Mouse (Mus musculus): ENCODE data around the gene Dusp8.
A peak's percentile ranks its signal among the peaks of the same experiment; 100 is the strongest.

The Dusp8 gene

DNA sequence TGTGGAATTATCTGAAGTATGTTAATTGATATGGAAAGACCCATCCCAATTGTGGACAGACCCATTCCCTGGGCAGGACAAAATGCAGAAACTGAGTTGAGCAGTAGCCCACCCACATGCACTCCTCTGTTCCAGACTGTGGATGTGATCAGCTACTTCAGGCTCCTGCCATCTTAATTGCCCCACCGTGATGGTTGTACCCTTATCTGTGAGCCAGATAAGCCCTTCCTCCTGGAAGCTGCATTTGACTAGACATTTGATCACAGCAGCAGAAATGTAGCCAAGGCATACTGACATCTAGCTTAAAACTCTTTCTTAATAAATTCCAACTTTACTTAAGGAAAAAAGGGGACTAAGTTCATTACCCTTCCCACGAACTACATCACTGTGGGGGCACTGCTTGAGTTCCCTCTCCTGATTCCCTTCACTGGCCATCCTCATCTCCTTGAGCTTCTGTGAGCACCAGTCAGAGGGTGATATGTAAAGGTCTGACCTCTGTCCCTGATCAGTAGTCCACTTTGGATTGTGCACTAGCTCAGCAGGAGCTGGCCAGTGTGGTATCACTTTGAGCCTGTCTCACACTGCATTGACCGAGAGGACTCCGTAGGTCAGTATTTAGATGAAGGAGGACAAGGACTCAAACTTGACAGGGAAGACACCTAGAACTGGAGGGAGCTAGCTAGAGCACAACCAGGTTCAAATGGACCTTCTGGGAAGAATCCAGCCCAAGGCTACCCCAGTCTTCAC lies 9.3 kb downstream of the Dusp8 start:
- no peak for ATAC-seq (ENCODE audit: low TSS enrichment)

DNA sequence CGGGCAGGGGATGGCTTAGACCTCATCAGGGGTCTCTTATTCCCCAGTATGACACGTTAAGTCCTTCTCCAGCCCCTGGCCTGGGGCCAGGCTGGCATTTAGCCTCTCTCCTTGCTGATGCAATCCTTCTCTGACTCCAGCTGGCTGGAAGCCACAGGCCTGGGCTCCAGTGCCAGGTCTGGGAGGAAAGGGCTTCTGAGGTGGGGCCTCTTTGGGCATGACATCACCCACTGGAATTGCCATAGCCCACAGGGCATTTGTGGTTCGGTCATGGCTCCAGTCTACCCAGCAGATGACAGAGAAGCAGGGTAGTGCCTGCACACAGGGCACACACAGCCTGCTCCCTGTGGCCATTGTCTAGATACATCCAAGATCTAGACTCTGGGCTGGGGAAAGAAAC lies 10.8 kb downstream of the Dusp8 start:
- no peak for ATAC-seq (ENCODE audit: low TSS enrichment)

DNA sequence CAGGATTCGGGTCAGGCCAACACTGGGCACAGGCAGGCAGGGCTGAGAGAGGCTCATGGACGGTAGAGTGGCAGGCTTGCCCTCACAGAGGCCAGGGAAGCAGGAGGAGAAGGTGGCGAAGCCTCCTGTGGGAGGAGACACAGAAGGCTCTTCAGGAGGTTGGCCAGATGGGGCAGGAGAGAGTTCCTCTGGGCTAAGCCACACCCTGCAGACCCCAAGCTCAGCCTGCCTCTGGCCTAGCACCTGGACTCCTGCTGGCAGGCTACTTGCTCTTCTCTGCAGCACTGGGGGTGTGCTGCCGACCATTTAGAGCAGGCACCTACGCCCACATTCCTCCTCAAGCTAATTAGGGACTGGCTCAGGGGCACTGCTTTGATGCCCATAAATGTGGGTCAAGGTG lies 11.2 kb downstream of the Dusp8 start:
- ATAC-seq (ENCODE audit: low TSS enrichment): peak; percentile 19; the same call in 1 of the 2 replicates

DNA sequence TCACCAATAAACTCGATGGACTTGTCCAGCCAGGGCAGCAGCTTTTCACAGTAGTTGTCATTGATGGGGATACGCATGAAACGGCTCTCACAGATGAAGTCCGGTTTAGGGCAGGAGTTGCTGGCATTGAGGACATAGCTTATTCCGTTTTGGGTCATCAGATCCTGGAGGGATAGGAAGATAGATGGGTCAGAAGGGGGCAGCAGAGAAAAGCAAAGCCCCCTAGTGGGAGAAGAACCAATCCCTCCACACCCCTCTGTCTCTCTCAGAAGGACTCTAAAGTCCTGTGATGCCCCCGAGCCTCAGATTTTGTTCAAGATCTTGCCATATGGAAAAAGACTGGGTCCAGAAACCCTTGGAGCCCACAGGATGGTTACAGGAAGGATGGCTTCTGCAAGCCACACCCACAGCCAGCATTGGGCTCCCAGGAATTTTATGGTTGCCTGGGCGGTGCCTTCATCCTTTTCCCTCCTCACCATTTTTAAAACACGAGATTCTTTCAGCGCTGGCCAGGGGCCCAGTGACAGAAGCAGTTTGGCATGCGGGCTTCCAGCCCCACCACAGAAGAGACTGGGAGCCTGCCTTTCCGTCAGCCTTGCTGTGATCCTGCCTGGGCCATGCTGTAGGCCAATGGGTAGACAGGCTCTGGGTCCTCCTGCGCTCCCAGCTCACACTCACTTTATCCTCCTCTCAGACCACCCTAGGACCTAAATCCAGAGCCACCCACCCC lies 11.9 kb downstream of the Dusp8 start:
- ATAC-seq (ENCODE audit: low TSS enrichment): peak; percentile 54; the same call in 1 of the 2 replicates

DNA sequence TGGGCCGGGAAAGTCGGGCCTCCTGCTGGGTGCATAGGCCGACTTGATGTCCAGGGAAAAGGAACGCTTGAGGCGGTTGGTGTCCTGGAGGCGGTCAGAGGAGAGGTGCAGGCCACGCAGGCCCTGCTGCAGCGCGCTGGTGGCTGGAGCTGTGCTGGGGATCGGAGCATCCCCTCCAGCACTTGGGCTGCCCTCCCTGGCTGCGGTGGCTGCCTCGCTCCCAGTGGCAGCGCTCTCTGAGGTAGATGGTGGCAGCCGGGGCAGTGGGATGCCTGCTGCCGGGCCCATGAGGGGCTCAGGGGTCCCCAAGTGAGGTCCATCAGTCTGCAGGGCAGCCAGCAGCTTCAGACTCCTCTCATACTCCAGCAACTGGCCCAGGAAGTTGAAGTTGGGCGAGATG lies 13.0 kb downstream of the Dusp8 start:
- no peak for ATAC-seq (ENCODE audit: low TSS enrichment)

DNA sequence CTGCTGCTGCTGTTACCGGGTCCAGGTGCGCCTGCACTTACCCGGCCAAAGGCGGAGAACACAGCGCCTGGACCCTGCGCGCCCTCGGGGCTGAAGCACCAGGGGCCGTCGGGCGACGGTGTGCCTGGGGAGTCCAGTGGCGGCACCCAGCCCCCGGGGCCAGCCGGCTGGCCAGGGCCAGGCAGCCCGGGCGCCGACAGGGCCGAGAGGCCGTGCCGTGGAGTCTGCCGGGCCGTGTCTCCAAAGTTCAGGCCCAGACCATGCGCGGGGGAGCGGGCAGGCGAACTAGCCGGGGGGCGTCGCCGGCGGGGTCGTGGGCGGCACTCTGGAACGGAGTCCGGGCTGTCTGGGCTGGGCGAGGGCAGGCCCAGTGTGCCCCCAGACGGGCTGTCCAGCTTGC lies 13.5 kb downstream of the Dusp8 start:
- ATAC-seq (ENCODE audit: low TSS enrichment): no peak

DNA sequence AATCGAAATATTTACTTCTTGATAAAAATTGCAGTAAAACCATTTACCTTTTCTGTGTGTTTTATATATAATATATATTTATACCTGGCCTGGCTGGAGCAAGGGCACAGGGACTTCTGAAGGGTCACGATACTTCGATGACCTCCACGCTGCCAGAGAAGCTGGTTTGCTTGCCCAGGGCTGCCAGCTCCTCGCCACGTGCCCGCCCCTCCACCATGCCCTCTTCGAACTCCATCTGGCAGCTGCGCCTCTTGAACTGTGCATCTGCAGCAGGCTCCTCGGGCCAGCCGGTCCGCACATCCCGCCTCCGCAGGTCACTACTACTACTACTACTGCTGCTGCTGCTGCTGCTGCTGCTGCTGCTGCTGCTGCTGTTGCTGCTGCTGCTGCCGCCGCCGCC lies 13.9 kb downstream of the Dusp8 start:
- ATAC-seq (ENCODE audit: low TSS enrichment): no peak

DNA sequence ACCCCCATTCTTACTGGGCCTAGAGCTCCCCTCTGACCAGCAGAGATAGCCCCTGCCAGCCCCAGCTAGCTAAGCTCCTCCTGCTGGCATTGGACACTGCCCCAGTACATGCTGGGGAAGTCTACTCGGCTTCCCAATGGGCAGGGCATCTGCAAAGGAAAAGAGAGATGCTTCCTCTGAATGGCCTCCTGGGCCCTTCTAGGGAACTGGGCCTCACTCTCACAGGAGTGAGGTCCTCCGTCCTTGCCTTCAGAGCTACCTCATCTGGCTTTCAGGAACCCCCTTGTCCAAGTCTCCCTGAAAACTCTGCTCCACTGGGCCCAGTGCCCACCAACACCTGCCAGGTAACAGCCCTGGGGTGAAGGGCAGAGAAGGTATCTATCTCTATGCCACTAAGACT lies 14.8 kb downstream of the Dusp8 start:
- ATAC-seq (ENCODE audit: low TSS enrichment): no peak

DNA sequence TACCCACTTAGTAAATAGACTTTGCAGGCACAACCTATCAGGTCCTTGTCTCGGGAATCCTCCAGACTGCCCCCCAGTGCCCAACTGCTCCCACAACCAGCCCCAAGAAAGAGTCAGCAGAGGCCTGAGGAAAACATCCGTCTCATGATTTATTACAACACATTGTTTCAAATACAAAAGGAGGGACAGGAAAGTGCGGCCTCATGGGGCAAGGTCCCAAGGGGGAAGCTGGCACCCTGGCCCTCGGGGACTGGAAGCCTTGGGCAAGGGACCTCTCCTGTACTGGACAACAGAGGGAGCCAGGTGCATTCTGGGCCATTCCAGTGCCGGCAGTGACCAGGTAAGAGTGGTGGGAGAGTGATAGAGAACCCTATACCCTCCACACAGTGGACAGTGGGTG lies 16.3 kb downstream of the Dusp8 start:
- ATAC-seq (ENCODE audit: low TSS enrichment): no peak

DNA sequence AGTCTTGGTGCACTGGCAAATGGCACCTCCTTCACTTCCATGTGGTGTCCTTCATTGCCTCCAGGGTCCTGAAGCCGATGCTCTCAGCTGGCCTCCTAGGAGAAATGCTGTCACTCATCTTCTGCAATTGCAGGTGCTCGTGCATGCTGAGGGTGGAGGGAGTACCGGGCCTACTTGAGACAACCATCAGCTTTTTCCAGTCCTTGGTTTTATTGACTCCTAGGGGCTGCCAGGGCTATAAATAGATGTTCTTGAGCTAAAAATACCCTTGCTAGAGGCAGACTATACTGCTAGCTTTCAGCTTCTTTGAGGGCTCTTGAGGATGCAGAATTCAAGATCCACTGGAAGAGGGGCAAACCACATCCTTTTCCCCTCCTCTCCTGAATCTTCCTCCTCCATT lies 18.5 kb downstream of the Dusp8 start:
- ATAC-seq (ENCODE audit: low TSS enrichment): peak; percentile 57

DNA sequence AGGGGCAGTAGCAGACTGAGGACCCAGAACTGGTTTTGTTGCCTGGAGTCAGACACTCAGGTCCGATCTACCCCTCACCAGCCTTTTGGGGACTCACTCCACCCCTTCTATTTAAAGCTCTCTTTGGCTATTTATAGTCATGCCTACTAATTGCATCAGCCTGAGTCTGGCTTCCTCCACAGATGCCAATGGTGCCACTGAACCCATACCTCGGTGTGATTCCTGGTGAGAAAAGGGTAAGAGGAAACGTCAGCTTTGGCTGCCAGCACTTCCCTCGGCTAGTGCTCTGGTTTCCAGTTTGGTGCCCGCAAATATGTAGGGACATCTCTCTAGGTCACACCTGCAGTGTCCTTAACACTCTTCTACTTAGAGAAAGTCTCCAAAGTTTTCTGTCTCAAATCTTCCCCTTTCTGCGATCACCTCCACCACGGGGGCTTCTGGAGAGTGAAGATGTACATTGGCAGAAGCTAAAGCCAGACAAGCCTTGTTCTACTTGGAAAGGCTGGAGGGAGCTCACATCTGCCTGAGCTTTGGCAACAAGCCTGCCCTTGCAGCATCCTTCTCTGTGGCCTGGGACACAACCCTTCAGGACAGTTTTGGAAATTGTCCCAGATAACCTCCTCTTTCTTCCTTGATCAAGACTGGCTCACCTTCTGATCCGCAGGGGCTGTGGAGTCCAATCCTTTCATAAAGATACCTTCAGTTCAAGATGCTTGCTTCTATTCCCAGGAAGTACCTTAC lies 21.3 kb downstream of the Dusp8 start:
- ATAC-seq (ENCODE audit: low TSS enrichment): no peak

DNA sequence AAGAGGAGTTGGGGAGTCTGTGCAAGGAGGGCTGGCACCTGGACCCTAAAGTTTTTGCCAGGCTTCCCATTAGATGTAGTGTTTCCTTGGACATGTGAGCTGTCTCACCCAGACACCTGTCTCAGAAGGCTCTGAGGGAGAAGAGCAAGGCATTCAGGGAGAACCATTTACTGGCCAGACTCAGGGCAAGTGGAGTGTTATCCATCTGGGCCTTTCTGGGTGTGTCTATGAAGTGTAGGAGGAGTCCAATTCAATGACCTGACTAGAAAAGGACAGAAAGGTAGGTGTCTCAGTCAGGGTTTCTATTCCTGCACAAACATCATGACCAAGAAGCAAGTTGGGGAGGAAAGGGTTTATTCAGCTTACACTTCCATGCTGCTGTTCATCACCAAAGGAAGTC lies 23.9 kb downstream of the Dusp8 start:
- no peak for ATAC-seq (ENCODE audit: low TSS enrichment)

DNA sequence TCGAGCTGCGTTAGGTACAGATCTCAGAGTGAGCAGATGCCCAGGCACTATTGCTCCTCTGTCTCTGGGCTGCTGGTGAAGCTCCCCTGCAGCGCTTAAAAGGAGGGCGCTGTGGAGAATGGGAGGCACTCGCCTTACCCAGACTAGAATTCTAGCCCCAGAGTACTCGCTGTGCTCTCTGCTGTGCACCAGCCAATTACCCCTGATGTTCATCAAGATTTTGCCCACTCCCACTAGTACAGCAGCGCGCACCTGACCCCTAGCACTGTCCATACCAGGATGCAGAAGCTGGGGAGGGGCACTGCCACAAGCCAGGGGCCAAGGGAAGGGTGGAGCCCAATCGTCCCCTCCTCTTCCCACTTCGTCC lies 24.4 kb downstream of the Dusp8 start:
- peak; percentile 93 for ATAC-seq (ENCODE audit: low TSS enrichment)

DNA sequence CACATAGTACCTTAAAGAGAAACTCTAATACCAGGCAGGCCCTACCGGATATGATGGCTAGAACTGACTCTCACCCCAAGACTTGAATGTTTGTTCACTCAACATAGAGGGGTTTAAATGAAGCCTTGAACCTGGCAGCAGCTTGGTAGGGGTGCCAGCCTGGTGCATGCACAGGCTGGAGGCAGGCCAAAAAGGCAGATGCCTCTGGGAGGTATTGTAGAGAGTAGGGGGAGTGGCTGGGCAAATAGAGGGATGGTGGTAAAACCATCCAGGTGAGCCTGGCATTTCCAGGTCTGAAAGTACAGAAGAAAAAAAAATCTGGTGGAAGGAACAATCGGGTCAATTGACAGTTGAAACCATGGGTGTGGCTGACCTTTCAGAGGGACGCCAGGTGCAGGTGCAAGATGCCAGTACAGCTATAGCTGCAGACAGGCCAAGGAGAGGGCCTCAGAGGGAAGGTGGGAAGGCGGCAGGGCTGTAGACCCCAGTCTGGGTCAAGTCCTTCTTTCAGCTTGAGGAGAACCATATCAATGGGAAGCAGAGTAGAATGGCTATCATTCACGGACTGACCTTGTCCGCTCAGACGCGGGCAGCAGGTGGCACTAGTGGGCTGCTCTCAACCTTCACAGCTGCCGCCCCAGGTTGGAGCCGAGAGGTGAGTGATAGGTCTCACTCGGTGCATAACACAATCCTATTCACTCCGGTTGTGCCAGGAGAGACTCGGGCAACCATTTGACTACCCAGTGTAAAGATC lies 25.0 kb downstream of the Dusp8 start:
- peak; percentile 89 for ATAC-seq (ENCODE audit: low TSS enrichment)

DNA sequence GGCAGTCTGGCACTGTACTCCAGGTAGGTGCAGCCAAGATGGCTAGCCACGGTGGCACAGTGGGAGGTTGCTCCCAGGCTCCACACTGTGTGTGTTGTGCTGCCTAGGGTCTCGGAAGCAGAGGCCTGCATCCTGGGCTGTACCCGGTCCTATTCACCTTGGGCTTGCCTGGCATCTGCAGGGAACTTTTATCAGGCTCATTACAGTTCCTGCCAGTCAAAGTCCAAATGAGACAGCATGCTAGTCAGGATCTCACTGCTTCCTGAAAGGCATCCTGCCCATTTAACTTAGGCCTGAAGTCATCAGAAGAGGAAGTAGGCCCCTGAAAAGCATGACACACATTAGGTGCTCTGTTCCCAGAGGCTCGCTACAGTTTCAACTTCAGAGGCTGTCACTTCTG lies 27.2 kb downstream of the Dusp8 start:
- no peak for ATAC-seq (ENCODE audit: low TSS enrichment)

DNA sequence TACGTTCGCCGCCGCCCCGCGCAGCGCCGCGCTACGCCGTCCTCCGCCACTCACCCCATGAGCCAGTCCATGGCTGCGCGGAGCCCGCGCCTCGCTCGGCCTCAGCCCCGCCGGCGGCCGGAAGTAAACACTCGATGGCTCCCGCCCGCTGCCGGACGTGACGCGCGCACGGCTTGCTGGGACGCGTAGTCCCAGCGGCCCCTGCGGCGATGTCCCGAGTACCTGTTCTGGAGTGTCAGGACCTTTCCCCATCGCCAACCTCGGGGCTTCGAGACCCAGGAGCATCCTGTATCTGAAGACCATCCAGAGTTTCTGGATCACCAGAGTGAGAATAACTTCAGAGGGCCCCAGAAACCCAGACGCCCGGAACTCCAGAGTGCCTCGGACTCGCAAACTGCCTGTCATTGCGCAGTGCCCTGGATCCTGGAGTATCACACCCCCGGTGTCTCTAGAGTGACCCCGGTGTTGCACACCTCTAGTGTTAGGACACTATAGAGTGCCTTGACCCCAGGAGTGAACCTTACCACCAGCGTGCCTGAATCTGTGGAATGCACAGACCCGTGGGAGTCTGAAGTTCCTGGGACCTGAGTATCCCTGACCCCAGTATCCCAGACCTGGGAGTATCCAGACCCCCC lies 34.6 kb downstream of the Dusp8 start, which contains the start of gene Mob2:
Mob2 (minus strand) TSS at position 135 of the 635 bp plus-strand sequence.
- peak; percentile 98 for ATAC-seq (ENCODE audit: low TSS enrichment)

DNA sequence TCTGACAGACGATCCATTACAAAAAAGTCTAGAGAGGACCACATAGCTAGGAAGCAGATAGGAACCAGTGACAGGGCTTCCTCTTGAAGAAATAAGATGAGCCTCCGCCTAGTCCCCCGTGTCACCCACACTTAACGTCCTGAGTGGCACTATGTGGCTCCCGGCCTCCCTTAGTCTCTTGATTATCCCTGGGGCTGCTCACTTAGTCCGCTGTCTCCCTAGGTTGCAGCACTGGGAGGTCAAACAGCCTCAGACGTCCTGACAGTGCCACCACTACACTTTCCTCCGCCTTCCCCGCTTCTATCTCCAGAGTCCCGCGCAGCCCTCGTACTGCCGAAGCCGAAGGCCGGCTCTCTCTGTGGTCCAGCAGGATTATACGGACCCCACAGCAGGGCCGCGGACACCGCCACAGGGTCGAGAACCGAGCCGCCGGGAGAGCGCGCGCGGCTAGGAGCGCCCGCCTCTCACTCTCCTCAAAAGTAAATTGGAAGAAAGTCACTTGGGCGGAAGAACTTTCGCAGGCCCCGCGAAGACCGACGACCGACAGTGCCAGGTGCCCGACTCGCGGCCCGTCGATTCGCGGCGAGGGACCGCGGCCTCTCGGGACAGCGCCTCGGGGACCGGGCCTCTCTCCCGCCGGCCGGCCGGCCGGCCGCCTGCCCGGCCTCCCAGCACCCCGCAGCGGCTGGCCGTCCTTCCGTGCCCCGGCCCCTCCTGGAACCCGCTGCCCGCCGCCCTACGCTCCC lies 35.3 kb downstream of the Dusp8 start:
- ATAC-seq (ENCODE audit: low TSS enrichment): peak; percentile 22; the same call in 1 of the 2 replicates

DNA sequence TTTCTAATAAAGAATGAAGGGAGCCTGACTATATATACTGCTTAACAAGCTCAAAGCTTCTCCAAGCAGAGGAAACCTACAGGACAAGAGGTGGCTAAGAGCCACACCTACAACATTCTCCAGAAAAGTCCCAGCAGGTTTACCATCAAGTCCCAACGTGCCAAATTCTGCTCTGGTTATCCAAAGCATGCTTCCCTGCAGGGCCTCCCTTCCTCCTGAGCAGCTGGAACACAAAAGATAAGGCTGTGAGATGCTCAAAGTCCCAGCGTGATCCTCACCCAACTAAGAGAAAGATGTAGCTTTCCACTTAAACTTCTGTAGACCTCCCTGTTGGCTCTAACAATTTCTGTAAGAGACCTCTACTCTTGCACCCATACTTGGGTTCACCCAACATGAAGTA lies 36.6 kb downstream of the Dusp8 start:
- no peak for ATAC-seq (ENCODE audit: low TSS enrichment)

DNA sequence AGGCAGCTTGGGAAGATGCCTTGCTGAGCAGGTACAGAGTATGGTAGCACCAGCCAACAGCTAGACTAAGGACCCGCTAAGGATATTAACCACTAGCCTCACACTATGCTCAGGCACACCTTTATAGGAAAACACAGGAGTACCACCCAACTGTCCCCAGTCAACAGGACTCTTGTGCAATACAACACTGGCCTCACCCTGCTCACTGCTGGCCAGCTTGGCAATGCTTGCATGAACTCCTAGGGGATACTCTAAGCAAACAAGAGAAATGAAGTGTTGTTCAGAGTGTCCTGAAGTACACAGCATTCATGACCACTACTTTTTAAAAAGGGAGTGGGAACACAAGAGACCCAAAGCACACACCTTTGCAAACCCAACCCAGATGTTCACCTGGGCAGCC lies 38.5 kb downstream of the Dusp8 start:
- ATAC-seq (ENCODE audit: low TSS enrichment): no peak

DNA sequence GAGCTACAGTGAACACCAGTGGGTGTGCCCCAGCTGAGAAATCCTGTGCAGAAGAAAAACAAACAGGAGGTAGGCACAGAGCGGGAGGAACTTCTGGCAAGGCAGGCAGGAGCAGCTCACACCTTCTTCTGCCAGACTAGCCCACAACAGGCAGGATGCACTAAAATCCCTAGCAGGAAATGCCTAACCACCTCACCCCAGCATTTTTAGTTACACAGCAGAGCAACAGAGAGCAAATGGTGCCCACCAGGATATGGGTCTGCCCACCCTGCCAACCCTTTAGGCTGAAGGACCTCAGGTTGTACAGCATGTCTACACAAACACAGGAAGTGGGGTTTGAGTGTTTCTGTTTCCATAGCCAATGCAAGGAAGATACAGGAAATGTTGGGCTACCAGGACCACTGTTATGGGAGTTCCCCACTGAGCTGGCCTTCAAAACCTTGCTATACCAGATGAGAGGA lies 39.0 kb downstream of the Dusp8 start:
- ATAC-seq (ENCODE audit: low TSS enrichment): no peak

DNA sequence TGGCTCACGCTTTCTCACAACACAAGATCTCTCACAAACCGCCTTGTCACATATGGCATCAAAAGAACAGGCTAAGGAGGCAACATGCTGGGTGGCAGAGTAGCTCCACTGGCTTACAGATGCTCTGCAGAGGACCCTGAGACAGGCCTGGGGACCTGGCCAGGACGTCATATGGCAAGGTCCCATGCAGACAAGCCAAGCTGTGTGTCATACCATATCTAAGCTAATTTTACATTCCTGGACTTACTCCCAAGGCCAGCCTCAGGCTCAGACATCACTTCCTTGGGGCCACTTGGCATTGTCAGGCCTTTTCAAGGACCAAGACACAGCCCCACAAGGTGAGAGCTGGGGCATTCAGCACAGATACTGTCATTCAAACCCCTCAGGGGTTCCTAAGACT lies 40.2 kb downstream of the Dusp8 start:
- no peak for ATAC-seq (ENCODE audit: low TSS enrichment)

All from frontal cortex, adult (tissue).